Mouse (Mus musculus) adrenal gland, adult (tissue): Measurements from ENCODE around the gene Nip7.
"Not testable (repeated sequence)": the region's sequence is repeated elsewhere in the genome, so short reads cannot be mapped to it uniquely, and the experiment has no call there.

Experiments
- DNase-seq, 2 experiments: peaks; one replicate each; pipeline ENCODE4 v3.0.0; 2022 to 2023; ENCODE audit warnings: low spot score in 1 of 2; ENCODE audit not compliant: inconsistent age in 2 of 2

Gene Nip7

GRCm38 (mm10) chr8:107065511-107066496, 9.1 kb downstream of the Nip7 start, which contains the start of gene Tmed6:
Gene Tmed6 (minus strand): TSS chr8:107065644.
- peak in 1 of 2 experiments; percentile 64 for DNase-seq

- DNase-seq: peak in 1 of 2 experiments; percentile 24
Measured at GRCm38 (mm10) chr8:107073706-107074105, 17.0 kb downstream of the Nip7 start.

DNA sequence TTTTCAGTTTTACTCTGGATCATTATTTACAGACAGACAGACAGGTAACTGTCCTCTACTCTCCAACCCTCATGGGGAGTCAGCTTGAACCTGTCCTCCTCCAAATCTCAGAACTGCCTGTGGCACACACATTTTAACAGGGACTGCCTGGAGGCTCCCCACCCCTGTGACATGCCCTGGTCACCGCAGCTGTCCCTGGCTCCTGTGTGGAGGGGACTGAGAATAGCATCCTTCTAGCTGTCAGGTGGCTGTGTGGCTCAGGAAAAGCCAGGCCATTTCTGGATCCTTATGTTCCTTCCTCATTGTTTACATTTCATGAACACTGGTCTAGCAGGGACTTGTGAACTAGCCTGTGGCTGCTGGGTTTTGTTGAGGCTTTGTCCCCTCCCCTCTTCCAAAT, 17.5 kb downstream of the Nip7 start:
- DNase-seq: no peak

GRCm38 (mm10) chr8:107076239-107076888, 19.7 kb downstream of the Nip7 start:
- peak; percentile 49 to 65 for DNase-seq

- no peak for DNase-seq
Measured at GRCm38 (mm10) chr8:107085358-107085757, 28.7 kb downstream of the Nip7 start.

DNA sequence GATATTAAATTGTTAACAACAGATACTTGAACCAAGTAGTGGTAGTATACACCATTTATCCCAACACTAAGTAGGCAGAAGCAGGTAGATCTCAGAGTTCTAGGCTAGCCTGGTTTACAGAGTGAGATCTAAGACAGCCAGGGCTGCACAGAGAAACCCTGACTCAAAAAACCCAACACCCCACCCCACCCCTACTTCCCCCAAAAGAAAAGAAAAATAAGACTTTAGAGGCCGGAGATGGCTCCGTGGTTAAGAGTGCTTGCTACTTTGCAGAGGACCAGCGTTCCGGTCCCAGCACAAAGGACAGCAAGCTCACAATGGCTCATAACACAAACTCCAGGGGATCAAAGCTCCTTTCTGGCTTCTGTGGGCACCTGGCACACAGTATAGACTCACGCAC, 29.3 kb downstream of the Nip7 start:
- no peak for DNase-seq

- no peak for DNase-seq
Measured at GRCm38 (mm10) chr8:107088526-107089063, 31.9 kb downstream of the Nip7 start.

DNA sequence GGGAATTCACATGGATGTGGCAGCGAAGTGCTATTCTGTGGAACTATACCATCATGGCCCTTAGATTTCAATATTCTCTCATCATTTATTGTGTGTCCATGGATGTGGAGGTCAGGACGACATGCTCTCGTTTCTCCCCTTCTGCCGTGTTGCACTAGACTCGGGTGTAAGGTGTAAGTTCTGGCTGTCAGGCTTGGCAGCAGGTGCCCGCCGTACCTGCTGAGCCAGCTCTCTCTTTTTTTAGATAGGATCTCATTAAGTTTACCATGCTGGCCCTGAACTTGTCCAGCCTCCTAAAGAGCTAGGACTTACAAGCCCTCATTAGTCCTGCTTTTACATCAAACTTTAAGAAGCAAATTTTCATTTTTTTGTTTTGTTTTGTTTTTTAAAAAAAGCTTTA, 33.9 kb downstream of the Nip7 start:
- no peak for DNase-seq

GRCm38 (mm10) chr8:107095717-107096365, 39.2 kb downstream of the Nip7 start:
- DNase-seq: no peak

GRCm38 (mm10) chr8:107096366-107097036, 39.8 kb downstream of the Nip7 start, which contains the start of gene Terf2:
Gene Terf2 (minus strand): TSS chr8:107096547.
- peak; percentile 96 to 98 for DNase-seq

DNA sequence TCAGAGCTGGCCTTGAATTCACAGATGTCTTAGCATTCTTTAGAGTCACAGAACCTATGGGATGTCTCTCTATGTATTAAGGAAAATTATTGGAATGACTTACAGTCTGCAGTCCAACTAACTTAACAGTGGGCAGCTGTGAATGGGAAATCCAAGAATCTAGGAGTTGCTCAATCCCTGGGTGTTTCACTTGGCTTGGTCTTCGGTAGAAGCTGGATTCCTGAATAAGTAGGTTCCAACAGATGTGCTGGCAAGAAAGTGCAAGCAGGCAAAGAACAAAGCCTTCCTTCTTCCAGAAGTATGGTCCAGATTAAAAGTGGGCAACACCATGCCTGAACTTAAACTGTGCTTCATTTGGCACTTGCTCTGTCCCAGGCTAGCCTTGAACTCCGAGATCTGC, 44.0 kb downstream of the Nip7 start:
- DNase-seq: no peak

- peak; percentile 78 to 94 for DNase-seq
Measured at GRCm38 (mm10) chr8:107104547-107104946, 47.9 kb downstream of the Nip7 start.

GRCm38 (mm10) chr8:107108089-107108488, 51.4 kb downstream of the Nip7 start:
- DNase-seq: not testable (repeated sequence)

DNA sequence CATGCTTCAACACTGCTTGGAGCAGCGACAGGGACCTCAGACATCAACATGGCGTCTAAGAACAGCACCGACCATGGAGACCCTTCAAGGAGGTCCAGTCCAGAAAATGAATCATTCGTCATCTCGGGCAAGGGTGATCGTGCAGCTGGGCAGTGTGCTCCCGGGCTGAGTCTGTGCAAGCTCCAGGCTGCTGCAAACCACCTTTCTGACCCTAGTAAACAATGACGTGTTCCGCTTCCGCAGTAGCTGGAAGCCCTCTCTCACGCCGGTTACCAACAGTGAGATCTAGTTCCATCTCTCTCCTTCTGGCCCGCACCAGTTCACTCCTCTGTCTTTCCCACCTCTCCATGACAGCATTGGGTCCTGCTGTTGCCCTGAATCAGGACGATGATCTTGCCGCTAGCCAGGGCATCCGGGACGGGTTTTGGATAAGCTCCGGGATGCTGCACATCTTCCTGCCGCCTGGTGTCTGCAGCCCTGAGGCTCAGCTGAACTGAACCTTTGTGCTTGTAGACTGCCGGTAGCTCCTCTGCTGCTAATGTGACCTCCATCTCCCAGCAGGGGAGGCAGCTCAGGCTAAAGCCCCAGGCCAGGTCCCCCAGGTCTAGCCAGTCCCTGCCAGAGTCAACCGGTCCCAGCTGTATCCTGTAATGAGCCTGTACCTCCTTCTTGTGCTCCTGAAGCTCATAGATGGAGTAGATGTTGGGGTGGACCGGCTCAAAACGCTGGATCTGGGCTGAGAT, 52.5 kb downstream of the Nip7 start:
- DNase-seq: peak in 1 of 2 experiments; percentile 22

- no peak for DNase-seq
Measured at GRCm38 (mm10) chr8:107109816-107110435, 53.2 kb downstream of the Nip7 start.
